Mouse (Mus musculus): ENCODE measurements around the gene Ncan.

Gene Ncan

DNA sequence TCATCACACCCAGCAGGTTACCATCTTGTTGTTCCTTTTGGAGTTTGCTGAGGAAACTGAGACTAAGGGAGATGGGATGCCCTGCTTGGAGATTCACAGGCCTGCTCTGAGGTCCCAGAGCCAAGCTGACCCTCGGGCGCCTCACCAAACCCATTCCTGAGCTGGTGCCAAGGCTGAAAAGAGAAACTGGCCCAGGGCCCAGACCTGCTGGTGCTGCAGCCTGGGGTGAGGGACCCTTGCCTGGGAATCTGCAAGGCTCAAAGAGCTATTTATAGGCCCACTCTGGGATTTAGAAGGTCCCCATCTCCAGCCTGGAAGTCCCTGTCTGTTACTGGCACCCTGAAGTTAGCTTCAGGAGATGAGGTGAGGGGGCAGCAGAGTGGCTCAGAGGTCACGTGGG lies 7.8 kb upstream of the Ncan start:
- DNase-seq, result no peak

DNA sequence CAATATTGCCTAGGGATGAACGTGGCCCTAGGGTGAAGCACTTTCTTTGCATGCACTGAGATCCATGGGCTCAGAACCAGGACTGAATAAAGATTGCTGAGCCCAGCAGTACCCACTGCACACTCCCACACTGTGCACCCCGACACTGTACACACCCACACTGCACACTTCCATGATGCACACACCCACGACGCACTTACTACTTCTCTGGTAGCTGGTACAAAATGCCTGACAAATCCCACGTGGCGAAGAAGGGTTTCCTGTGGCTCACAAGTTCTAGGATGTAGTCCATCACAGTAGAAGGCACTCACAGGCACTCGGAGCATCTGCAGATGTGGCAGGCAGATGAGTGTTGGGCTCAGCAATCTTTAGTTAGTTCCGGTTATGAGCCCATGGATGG lies 4.3 kb upstream of the Ncan start:
- DNase-seq, result no peak

DNA sequence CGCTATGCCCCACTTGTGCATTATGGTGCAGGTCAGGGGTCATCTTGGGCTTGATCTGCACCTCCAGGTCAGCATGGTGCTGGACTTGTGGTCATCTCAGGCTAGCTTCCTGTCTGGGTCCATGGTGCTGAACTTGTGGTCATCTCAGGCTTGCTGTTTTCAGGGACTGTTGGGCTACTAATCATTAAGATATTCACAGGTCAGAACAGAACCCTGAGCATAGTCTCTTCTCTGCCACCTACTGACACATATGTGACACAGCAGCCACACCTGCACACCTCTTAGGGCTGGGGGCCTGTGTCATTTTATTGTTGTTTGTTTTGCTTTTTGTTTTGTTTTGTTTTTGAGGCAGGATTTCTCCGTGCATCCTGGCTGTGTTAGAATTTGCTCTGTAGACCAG lies 2.2 kb upstream of the Ncan start:
- no peak for DNase-seq

GRCm38 (mm10) chr8:70118726-70119700 lies 1.7 kb downstream of the Ncan start:
- DNase-seq, result no peak

DNA sequence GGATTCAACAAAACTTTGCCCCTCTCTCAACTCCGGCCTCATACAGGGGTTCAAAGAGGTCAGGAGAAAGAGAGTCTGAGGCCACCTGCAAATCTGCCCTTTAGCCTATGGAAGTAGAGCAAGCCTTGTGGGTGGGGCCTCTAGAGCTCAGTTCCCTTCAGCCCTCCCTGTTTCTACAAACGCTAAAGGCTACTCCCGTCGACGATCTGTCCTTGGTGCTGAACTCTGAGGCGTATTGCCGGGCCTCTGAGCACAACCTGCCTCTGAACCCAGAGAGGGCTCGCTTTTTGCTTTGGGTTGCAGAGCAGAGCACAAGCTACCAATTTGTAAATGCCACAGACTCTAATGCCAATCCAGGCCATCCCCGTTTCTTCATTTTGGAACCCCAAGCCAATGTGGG lies 3.1 kb downstream of the Ncan start:
- no peak for DNase-seq

- DNase-seq, result no peak
Observed at GRCm38 (mm10) chr8:70114892-70115291, 5.8 kb downstream of the Ncan start.

DNA sequence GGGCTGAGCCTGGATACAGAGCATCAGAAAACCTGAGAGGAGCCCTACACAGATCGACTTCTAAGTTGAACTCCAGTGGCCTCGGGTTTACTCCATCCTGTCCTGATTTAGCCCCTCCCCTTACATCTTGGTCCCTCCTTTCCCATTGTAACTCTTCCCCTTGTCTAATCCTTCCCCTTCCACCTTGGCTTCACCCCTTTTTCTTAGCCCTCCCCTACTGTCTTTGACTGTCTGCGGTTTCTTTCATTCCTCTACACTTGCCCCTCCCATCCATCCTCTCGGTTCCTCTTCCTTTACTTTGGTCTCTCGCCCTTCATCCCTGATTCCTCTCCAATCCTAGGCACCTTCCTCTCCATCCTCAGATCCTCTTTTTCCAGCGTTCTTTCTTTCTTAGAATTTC lies 6.2 kb downstream of the Ncan start:
- no peak for DNase-seq

DNA sequence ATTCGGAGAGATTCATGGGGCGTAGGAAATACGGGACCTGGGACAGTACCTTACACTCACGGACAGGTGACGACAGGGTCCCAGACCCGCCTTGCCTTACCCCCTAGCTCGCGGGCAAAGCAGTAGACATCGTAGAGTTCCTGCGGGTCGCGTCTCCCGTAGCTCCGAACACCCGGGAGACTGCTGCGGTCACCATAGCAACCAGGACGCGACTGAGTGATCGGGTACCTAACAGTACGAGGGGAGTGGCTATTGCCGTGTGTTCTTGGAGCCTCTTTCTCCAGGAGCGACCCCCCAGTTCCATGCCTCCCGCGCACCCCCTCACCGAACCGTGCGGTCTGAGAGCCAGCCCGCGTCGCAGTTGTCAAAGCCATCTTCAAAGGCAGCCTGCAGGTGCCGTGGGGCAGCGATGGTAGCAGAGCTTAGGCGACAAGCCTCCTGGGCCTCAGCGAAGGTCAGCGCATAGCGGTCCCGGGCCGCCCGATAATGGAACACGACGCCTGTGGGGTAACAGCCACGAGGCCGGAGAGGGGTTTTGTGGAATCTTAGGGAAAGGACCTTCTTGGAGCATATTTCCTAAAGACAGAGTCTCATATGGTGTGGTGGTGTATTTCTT lies 8.2 kb downstream of the Ncan start:
- DNase-seq, result no peak

GRCm38 (mm10) chr8:70111192-70111795 lies 9.4 kb downstream of the Ncan start:
- DNase-seq, result no peak

DNA sequence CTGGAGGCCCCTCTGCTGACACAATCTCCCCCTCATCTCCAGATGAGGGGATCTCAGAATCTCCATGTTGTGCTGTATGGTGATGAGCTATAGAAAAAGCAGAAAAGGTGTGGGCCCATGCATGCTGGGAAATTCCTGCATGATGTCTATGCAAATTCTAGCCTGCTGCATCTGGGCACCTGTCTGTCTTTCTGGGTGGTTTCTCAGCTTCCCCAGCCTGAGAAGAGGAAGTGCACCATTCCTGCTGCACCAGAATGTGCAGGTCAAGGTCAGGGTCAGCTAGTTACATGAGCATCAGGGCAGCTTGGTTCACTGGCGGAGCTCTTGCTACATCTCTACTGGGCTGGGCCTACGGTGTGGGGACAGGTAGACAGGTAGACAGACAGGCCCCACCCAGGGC lies 10.2 kb downstream of the Ncan start:
- DNase-seq, result no peak

DNA sequence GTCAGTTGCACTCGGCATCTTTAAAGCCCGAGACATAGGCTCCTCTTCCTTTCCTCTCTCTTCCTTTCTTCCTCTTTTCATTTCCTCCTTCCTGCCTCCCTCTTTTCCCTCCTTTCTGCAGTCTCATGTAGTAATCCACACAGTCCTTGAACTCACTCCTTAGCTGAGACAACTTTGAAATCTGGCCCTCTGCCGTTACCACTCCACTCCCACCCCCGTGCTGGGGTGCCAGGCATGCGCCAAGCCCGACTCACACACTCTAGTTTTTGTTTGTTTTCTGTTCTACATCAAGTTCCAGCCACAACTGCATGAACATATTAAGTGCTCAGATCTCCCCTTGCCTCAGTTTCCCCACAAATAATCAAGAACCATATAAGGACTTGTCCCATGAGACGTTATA lies 15.8 kb downstream of the Ncan start:
- no peak for DNase-seq

DNA sequence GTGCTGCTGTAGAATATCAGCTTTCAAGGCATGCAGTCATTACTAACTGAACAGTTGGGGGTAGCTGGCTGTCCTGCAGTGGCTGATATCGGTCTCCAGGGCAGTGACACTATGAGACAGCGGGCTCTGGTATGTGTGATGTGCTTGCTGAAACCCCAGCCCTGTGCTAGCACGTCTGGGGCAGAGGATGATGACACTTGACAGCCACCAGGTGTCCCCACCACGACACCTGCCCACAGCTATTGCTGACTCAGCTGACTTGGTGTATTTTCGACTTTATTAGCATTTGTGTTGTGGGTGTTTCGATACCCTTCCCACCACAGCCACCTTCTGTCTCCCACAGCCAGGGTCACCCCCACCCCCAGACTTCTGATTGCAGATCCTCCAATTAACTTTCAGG lies 16.2 kb downstream of the Ncan start:
- no peak for DNase-seq

DNA sequence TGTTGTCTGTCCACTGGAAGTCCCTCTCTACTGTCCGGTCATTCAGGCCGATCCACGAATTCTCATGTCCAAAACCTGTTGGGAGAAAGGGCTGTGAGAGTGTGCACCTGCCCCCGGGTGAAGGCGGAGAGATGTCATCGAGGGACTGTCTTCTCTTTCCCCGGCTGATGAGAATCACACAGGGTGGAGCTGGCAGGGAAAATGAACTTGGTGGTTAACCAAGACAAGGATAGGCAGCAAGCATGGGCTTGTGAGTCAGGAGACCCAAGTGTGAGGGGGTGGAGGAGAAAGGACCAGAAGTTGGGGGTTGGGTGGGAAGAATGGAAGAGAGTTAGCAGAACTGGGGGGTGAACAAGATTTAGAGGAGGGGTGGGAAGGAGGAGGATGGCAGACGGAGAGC lies 20.4 kb downstream of the Ncan start:
- no peak for DNase-seq

GRCm38 (mm10) chr8:70099276-70099675 lies 21.4 kb downstream of the Ncan start:
- DNase-seq, result no peak

DNA sequence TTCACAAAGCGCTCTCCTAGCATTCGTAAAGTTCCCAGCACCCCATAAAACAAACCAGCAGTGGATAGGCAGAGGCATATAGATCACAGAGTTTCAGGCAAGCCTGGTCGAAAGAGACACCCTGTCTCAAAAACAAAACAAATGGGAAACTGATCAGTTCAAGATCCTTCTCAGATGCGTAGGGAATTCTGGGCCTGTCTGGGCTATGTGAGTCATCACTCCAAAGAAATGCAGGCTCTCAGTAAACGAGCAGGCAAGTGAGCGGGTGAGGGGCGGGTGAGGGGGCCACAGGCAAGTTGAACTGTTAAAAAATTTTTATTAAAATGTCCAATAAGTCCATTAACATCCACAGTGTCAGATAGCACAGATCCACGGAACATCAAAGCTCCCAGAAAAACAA lies 27.9 kb downstream of the Ncan start:
- no peak for DNase-seq

DNA sequence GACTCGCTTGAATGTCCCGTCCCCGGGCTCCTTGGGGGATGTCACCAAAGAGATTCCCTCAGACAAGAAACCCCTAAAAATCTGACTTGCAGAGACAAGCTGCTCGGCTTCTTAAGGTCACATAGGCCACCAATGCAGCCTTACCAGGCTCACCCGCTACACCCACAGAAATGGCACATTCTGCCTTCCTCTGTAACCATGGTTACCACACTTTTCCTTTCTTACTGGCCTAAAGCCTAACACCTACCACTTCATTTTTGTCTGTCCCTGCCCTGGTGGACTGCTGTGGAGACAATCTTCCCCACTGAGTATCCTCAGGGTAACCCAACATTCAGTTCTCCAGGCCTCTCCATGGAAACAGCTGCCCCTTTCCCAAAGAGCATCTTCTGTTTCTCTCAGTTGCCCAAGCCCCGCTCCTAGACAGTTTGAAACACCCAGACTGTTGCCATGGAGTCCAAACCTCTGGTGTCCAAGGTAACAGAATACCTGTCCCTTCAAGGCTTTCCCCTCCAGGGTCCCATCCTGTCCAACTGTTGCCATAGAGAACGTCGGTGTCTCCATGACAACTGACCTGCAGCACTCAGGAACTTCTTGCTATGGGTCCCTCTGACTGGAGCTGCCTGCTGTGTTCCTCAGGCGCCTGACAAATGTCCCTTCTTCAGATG lies 31.2 kb downstream of the Ncan start:
- DNase-seq, result no peak

DNA sequence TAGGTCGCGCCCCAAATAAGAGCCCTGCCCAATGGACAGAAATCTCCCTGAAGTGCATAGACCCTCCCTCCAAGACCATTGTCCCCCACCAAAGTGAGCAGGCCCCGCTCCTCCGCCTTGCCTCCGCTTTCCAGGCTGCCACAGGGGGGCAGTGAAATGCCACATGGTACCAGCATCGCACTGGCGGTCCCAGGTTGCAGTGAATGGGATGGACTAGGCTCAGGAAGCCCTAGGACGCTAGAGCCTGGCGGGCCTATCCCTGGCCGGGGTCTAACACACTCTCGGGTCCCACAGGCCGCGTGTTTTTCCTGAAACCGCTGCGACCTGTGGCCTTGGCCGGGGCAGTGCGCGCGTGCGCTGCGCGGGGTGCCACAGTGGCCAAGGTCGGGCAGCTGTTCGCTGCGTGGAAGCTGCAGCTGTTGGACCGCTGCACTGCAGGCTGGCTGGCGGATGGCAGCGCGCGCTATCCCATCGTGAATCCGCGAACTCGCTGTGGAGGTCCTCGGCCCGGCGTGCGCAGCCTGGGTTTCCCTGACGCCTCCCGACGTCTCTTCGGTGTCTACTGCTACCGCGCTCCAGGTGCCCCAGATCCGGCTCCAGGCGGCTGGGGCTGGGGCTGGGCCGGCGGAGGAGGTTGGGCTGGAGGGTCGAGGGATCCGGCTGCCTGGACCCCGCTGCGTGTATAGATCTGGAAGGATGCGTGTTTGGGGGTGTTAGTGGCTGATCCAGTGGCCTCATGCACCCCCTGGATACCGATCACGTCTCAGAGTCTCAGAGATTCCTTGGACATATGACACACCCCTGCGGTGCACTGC lies 32.6 kb downstream of the Ncan start:
- DNase-seq, result peak; percentile 42

DNA sequence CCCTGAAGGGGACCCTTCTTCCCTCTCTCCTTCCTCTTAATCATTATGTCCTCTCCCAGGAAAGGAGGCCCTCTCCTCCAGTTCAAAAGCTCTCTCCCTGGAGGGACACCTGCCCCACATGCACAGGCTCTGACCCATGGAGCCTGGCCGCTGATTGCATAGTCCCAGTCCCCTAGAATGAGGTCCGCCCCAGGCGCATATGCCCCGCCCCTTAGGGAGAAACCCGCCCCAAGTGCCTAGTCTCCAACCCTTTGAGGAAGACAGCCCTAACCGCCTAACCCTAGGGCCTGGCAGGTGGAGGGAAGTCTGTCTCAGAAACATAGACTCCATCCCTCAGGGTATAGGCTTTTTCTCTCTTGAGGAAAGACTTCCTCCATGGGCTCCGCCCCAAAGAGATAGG lies 33.4 kb downstream of the Ncan start:
- no peak for DNase-seq

- no peak for DNase-seq
Observed at GRCm38 (mm10) chr8:70086151-70086550, 34.5 kb downstream of the Ncan start.

- DNase-seq, result peak; percentile 64
Observed at GRCm38 (mm10) chr8:70084191-70085065, 36.2 kb downstream of the Ncan start.

DNA sequence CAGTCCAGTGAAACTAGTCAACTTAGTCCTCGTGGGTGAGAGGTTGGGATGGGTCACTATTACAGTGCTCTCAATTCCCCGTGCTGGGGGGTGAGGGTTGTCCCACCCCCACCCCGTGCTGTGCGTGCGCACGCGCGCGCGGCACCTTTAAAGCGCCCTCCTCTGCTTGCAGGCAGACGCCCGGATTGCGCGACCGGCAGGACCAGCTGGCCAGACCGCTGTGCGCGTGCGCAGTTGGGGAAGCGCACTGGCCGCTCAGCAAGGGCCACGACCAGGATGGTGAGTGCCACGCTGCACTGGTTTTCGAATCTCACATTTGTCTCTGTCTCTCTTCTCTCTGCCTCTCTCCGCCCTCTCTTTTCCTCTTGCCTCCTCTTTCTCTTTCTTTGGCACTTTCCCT lies 37.4 kb downstream of the Ncan start, which contains the start of gene Hapln4:
Gene Hapln4 (plus strand): TSS at position 173 of the 400 bp plus-strand sequence.
- peak; percentile 92 for DNase-seq

Measured in cerebellum, adult 11-12 months (tissue).